Mouse (Mus musculus): Measurements from ENCODE around the gene Ttll13. TPM values are rescaled to one million over a fixed set of nuclear protein-coding genes. Genes with fewer than 3 reads are reported as not detected.

Ttll13 gene
- polyA plus RNA-seq, 1 experiment from 2014 or later: 2.0 TPM

GRCm38 (mm10) chr7:80298754-80299153 is 52.6 kb downstream of the Ttll13 start:
- H3K4me2 ChIP-seq (replicated peaks): no peak overlapping the region
- 93% methylated on average over 4 of the region's 4 CpGs for WGBS
- H3K27ac ChIP-seq: no peak overlapping the region

GRCm38 (mm10) chr7:80299568-80299967 is 53.4 kb downstream of the Ttll13 start:
- Histone ChIP-seq H3K27ac (no peak overlapping the region), H3K36me3 (peaks cover 37% of the 10 kb centered on the region), H3K4me1 (peaks cover 11% of the 10 kb centered on the region; the same call in 1 of the 2 replicates), H3K4me2 (replicated peaks) (no peak overlapping the region), H3K27me3 (replicated peaks) (no peaks in the 10 kb centered on the region), H3K4me3 (no peak overlapping the region), H3K9ac (no peak overlapping the region), H3K9me3 (no peaks in the 10 kb centered on the region)
- WGBS: 97% methylated on average over 3 of the region's 3 CpGs
- ATAC-seq (ENCODE audit: low FRiP score, low read depth): no peak

More at GRCm38 (mm10) chr7:80298754-80299153, 52.6 kb downstream of the Ttll13 start:
- no peak for ATAC-seq (ENCODE audit: low FRiP score, low read depth)
- Histone ChIP-seq H3K27me3 (replicated peaks) (no peaks in the 10 kb centered on the region), H3K9me3 (no peaks in the 10 kb centered on the region), H3K4me3 (no peak overlapping the region), H3K36me3 (peaks cover 29% of the 10 kb centered on the region), H3K4me1 (peaks cover 14% of the 10 kb centered on the region), H3K9ac (no peak overlapping the region)

DNA sequence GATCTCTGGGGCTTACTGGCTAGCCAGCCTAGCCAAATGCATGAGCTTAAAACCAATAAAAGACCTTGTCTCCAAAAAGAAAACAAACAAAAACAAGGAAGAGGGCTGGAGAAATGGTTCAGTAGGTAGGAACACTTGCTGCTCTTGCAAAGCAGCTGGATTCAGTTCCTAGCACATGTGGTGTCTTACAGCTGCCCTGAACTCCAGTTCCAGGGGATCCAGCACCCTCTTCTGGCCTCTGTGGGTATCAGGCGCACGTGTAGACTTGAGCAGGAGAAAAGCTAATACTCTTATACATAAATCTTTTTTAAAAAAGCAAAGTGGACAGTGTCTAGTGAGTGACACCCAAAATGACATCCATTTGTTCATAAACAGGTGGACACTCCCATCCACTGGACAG is 55.3 kb downstream of the Ttll13 start:
- no peak overlapping the region for H3K4me3 ChIP-seq
- no peak for ATAC-seq (ENCODE audit: low FRiP score, low read depth)
- no peaks in the 10 kb centered on the region for H3K27me3 ChIP-seq (replicated peaks)
- no peak overlapping the region for H3K27ac ChIP-seq
- WGBS: 93% methylated on average over 2 of the region's 2 CpGs
- H3K9ac ChIP-seq: no peak overlapping the region
- no peak overlapping the region for H3K4me2 ChIP-seq (replicated peaks)
- H3K4me1 ChIP-seq: peaks cover 3% of the 10 kb centered on the region; the same call in 1 of the 2 replicates
- peaks cover 55% of the 10 kb centered on the region for H3K36me3 ChIP-seq
- H3K9me3 ChIP-seq: no peaks in the 10 kb centered on the region

- 90% methylated on average over 3 of the region's 3 CpGs for WGBS
- Histone ChIP-seq H3K9ac (no peak overlapping the region), H3K4me1 (no peaks in the 10 kb centered on the region), H3K4me3 (no peak overlapping the region), H3K27me3 (replicated peaks) (no peaks in the 10 kb centered on the region), H3K9me3 (no peaks in the 10 kb centered on the region), H3K4me2 (replicated peaks) (no peak overlapping the region), H3K27ac (no peak overlapping the region), H3K36me3 (peaks cover 77% of the 10 kb centered on the region)
- no peak for ATAC-seq (ENCODE audit: low FRiP score, low read depth)
Measured at GRCm38 (mm10) chr7:80307766-80308165, 61.6 kb downstream of the Ttll13 start.

Other genes starting within 250 kb of the Ttll13 start
- gene Zfp710, start 221.6 kb upstream of the Ttll13 start, polyA plus RNA-seq (2016; fragmentation: Nextera tagmentation; extraction: Ambion mirVana): 24.7 and 26.3 TPM in 2 replicates
- gene Idh2, start 131.0 kb upstream of the Ttll13 start, polyA plus RNA-seq (2016; fragmentation: Nextera tagmentation; extraction: Ambion mirVana): 299 and 313 TPM in 2 replicates
- 18.9 and 20.5 TPM in 2 replicates for gene Sema4b, start 59.5 kb upstream of the Ttll13 start, polyA plus RNA-seq (2016; fragmentation: Nextera tagmentation; extraction: Ambion mirVana)
- gene Cib1, start 13.6 kb upstream of the Ttll13 start, polyA plus RNA-seq (2016; fragmentation: Nextera tagmentation; extraction: Ambion mirVana): 43.1 and 47.5 TPM in 2 replicates
- gene Gdpgp1, start 13.5 kb upstream of the Ttll13 start, polyA plus RNA-seq (2016; fragmentation: Nextera tagmentation; extraction: Ambion mirVana): 4.9 and 5.0 TPM in 2 replicates
- 51.9 and 54.9 TPM in 2 replicates for gene Ngrn, start 14.8 kb downstream of the Ttll13 start, polyA plus RNA-seq (2016; fragmentation: Nextera tagmentation; extraction: Ambion mirVana)
- 17.6 and 22.1 TPM in 2 replicates for gene Vps33b, start 23.3 kb downstream of the Ttll13 start, polyA plus RNA-seq (2016; fragmentation: Nextera tagmentation; extraction: Ambion mirVana)
- 121 and 123 TPM in 2 replicates for gene Prc1, start 48.1 kb downstream of the Ttll13 start, polyA plus RNA-seq (2016; fragmentation: Nextera tagmentation; extraction: Ambion mirVana)
- gene Rccd1, start 78.1 kb downstream of the Ttll13 start, polyA plus RNA-seq (2016; fragmentation: Nextera tagmentation; extraction: Ambion mirVana): 10.2 and 12.5 TPM in 2 replicates
- gene Unc45a, start 94.6 kb downstream of the Ttll13 start, polyA plus RNA-seq (2016; fragmentation: Nextera tagmentation; extraction: Ambion mirVana): 55.8 and 59.9 TPM in 2 replicates
- 20.6 and 21.1 TPM in 2 replicates for gene Hddc3, start 96.7 kb downstream of the Ttll13 start, polyA plus RNA-seq (2016; fragmentation: Nextera tagmentation; extraction: Ambion mirVana)
- gene Man2a2, start 125.0 kb downstream of the Ttll13 start, polyA plus RNA-seq (2016; fragmentation: Nextera tagmentation; extraction: Ambion mirVana): 25.0 and 25.5 TPM in 2 replicates
- gene Fes, start 141.6 kb downstream of the Ttll13 start, polyA plus RNA-seq (2016; fragmentation: Nextera tagmentation; extraction: Ambion mirVana): 7.7 and 9.0 TPM in 2 replicates
- gene Furin, start 159.1 kb downstream of the Ttll13 start, polyA plus RNA-seq (2016; fragmentation: Nextera tagmentation; extraction: Ambion mirVana): 6.3 and 6.5 TPM in 2 replicates

Measured in neural tube, embryonic 12.5 days (tissue).